Mouse (Mus musculus) heart, postnatal 10 days (tissue): ENCODE measurements around the gene Tspan2. TPM values are rescaled to one million over a fixed set of nuclear protein-coding genes. Genes with fewer than 3 reads are reported as not detected.

Experiments used
- DNase-seq, 2 experiments: peaks; one replicate each; pipeline ENCODE4 v3.0.0; 2021
- intact Hi-C: fragments of 180-260 bp; cut with DNase I; formaldehyde crosslinking; loops from one replicate; pipeline ENCODE4 v1.15.1; 2025
- total RNA-seq, 2 experiments: library from RNA; stranded (reverse); gene quantifications; 2 replicates each; pipeline ENCODE4 v1.2.3; 2021

Gene Tspan2
- total RNA-seq, 2 experiments from 2014 or later, result 30.9 to 31.9 TPM

DNA sequence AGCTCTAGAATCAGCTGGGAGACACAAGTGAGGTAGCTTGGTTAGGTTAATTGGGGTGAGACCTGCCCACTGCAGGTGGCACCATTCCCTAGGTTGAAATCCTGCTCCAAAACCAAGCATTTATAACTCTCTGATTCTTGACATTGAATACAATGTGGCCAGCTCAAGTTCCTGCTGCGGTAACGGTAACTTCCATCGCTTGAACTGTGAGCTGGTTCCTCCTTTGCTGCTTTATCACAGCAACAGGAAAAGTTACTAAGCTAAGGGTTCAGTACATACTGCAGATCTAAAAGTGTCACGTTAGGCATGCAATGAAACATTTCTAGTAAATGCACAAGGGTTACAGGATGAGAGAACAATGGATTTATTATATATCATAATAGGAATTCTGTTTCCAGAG lies 1.7 kb upstream of the Tspan2 start:
- intact Hi-C loops, result loop anchor here (10.0 kb wide), 1 partner anchor 262 kb away; the partner anchor contains the start of gene Sike1

DNA sequence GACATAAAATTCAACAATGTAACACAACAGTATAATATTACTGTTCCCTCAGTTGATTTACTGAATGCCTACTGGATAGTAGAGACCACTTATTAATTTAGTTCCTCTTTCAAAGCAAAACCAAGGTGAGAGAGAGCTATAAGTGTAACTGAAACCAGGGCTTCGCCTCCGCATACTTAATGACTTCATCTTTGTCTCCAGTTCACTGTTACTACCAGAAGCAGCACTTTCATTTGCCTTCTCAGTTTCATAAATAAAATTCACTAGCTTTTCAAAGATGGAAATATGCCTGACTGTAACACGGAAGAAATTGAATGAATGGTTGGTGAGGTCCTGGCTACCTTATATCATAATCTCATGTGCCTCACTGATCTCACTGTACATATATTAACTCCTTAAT lies 1.3 kb upstream of the Tspan2 start:
- intact Hi-C loops, result loop anchor here (10.0 kb wide), 1 partner anchor 262 kb away; the partner anchor contains the start of gene Sike1
- DNase-seq, result no peak

More for the DNA sequence above, 1.7 kb upstream of the Tspan2 start:
- DNase-seq, result no peak

DNA sequence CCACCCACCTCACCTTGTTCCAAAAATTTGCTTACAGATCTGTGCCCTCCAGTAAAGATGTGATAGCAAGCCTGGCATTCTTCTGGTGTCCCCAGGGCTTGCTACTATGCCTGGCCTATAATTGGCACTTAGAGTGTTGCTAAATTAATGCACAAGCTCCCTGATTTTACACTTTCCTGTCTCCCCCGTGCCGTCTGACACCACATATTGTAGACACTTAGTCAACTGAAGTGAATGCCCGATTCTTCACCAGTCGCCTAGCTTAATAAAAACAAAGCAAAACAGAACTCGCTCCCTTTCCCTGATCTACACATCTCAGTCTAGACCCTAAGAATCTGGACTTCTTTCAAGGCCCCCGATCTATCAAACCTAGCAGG lies 405 bp upstream of the Tspan2 start:
- intact Hi-C loops, result loop anchor here (2.0 to 10.0 kb wide), 2 partner anchors 23 to 261 kb away; partner anchors contain the start of gene Sike1
- DNase-seq, result no peak

DNA sequence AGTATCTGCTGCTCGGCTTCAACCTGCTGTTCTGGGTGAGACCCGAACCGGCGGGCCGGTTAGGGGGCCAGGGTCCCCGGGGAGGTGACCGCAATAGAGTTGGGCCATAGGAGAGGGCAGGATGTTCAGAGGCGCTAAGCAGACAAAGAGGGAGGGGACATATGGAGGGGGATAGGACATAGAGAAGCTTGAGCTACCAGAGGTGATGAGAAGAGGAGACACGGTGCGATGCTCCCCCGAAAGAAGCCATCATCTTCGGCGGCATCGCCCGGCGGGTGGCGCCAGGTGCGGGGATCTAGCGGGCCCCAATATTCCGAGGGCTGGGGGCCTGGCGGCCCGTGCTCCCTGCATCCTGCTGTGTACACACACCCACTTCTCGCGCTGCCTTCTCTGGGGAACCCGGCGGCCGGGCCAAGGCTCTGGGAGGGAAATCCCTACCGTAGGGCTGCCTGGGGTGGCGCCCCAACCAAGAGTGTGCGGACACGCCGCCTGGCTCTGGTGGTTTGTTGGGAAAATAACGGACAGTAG lies 766 bp downstream of the Tspan2 start:
- intact Hi-C loops, result loop anchor here (2.0 to 10.0 kb wide), 2 partner anchors 22 to 260 kb away; partner anchors contain the start of gene Sike1

DNA sequence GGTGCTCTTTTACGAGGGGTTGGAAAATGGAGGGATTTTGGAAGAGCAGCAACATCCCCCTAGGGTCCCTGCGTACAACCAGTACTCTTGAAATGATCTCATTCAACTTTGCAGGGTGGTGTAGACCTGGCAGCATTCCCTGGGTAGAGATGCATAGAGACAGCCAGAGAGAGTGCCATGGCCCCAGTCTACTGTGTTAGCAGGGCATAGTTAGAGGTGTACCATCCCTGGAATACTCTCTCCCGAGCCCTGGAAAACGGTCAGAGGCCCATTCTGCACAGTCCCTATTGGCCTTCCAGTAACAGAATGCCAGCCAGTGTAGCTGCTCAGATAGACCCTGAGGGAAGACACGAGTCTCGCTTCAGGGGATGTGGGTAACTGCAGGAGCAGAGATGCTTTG lies 1.3 kb downstream of the Tspan2 start:
- DNase-seq, result no peak
- intact Hi-C loops, result loop anchor here (2.0 to 10.0 kb wide), 2 partner anchors 21 to 259 kb away; partner anchors contain the start of gene Sike1

More for the DNA sequence above, 766 bp downstream of the Tspan2 start:
- peak in 1 of 2 experiments; percentile 65 for DNase-seq

DNA sequence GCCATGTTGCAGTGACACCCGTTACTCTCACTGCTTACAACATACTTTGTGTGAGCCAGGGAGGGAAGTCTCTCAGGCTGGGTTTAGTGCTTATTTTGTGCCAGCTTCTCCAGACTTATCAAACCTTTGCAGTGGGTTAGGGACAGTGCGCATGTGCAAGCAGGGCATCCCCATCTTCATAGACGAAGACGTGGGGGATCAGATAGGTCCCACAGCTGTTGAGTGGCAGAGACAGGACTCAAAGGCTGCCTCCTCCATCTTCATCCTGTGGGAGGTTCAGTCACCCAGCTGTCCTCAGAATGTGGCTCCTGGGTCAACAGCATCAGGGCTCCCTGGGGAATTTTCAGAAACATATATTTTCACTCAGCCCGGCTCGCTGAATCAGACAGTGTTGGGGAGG lies 2.1 kb downstream of the Tspan2 start:
- intact Hi-C loops, result loop anchor here (10.0 kb wide), 1 partner anchor 258 kb away; the partner anchor contains the start of gene Sike1

DNA sequence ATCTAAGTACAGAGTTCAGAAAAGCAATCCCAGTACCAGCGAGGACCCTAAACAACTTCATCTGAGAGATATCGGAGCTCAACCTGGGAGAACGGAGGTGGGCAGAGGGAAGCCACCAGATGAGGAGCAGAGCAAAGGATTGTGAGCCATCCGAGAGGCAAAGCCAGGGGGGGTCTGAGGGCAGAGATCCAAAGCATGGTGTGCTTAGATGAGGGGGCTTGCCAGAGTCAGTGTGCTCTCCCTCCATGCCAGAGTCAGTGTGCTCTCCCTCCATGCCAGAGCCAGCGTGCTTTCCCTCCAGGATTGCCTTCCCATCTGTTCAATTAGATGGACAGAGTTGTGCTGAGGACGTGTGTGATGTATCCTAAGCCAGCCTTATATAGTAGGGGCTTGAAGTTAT lies 2.8 kb downstream of the Tspan2 start:
- intact Hi-C loops, result loop anchor here (10.0 kb wide), 1 partner anchor 258 kb away; the partner anchor contains the start of gene Sike1
- DNase-seq, result no peak

More for the DNA sequence above, 2.1 kb downstream of the Tspan2 start:
- no peak for DNase-seq

DNA sequence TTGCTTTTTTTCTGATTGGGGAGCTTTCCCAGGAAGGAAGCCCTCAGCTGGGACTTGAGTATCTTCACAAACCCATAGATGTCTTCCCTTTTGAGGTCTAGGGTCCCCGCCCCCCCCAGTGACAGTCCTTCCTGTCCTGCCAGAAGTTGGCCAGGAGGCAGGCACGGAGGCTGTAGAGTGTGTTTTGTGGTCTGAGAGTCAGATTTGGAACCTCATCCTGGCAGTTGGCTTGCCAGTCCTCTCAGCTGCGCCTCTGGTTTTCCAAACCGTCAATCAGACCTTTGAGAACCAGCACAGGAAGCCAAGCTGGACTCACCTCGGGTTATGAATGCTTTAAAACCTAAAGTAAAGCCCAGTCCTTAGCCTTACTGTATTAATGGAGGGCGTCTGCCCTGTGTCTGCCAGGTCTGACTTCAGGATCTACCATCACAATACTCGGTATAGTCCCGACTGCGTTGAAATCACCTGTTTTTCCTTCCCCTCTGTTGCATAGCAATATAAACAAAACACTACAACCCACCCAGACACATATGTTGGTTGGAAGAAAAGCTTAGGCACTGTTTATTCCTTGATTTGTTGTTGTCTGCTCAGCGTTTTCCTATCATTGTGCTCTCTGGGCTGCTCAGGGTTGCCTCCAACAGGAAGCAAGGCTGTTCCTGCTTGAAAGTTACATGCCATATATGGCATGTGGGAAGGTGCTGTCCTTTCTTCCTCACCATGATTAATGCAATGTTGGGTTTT lies 4.0 kb downstream of the Tspan2 start:
- intact Hi-C loops, result loop anchor here (10.0 kb wide), 1 partner anchor 256 kb away; the partner anchor contains the start of gene Sike1
- peak; percentile 33 to 35 for DNase-seq

DNA sequence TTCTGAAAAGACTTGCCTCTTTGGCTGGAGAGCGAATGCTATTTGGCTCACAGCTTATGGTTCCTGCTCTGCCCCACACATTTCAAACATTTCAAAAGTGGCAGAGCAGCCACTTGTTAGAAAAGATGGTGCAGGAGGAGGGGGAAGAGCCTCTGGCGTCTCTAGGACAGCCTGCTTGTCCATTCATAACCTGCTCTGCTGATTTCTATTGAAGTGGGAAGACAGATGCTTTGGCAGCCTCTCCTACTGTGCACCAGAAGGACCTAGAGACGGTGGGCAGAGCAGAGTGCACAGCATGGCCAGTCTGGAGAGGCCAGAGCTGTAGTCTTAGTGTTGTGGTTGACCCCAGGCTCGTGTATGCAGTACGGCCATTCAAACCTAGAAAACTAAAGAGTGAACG lies 4.6 kb downstream of the Tspan2 start:
- DNase-seq, result no peak
- intact Hi-C loops, result loop anchor here (10.0 kb wide), 1 partner anchor 256 kb away; the partner anchor contains the start of gene Sike1

DNA sequence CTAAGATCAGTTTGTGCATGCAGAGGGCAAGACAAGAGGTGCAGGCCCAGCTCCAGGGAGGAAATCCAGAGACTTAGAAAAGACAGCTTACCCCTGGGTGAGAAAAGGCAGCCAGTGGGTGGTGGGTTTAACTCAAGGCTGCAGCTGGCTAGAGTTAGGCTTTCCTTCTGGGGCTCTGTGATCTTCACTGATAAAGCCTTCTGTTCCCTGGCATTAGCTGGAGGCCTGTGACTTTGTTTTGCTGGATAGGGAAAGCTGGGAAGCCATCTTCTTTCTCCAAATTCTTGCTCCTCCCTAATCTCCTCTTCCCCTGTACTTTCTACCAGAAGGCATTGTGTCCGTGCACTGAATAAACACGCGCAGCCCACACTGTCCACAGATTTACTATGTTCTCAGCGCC lies 8.4 kb downstream of the Tspan2 start:
- no peak for DNase-seq
- intact Hi-C loops, result no loop called here

DNA sequence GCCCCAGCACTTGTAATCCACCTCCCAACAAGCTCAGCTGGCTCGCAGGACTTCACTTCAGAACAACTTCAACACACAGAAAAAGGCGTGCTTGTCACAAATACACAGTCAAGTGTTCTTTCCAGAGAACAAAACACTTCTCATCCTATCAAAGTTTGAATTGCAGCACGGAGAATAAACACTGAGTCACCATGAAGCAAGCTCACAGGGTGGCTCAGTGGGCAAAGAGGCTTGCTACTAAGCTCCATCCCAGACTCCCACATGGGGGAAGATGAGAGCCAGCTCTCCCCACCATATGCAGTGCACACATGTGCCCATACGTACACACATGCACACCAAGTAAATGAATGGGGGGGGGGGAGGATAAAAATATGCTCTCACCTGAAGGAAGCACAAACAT lies 8.9 kb downstream of the Tspan2 start:
- no peak for DNase-seq
- intact Hi-C loops, result no loop called here

DNA sequence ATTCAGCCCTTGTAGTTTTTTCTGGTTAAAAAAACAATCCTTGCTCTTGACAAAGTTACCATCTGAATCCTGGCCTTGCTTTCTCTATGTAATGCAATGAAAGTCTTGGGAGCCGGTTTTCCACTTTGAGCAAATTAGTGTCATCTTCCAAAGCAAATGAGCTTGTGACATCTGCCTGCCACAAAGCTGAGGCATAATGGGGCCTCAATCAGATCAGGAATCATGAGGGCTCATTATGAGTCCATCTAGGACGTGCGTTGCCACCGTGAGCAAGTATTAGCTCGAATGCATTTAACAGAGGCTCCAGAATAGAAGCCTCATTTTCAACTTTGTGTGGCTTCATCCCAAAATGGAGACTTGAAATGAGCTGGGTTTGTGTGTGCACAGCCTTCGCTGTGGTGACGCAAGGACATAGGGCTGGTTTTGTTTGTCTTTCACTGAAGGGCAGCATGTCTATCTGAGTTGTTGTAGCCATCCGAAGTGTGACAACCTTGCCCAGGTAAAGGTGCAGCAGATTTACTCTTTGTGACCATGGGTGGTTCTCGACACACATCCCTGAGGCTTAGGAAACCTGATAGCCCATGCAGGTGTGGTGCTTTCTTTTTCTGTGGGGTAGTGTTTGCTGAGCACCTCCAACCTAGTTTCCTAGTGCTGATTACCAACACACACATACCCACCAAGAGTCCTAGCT lies 9.6 kb downstream of the Tspan2 start:
- intact Hi-C loops, result no loop called here
- DNase-seq, result no peak

DNA sequence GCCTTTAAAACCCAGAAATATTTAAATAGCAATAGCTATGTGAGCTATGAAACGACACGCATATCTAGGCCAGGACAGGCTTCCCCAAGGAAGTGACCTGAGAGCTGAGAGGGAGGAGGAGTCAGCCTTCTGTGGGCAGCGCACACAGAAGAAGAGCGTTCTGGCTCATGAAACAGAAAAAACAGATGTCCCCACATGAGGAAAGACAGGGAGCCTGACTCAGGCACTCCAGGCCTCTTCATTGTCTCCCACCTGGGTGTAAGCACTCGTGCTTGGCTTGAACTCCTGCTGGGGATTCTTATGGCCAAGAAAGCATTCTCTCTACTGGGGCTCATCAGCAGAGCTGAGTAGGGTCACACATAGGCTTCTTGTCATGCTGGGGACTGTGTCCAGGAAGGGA lies 10.3 kb downstream of the Tspan2 start:
- peak; percentile 28 to 44 for DNase-seq
- intact Hi-C loops, result no loop called here

DNA sequence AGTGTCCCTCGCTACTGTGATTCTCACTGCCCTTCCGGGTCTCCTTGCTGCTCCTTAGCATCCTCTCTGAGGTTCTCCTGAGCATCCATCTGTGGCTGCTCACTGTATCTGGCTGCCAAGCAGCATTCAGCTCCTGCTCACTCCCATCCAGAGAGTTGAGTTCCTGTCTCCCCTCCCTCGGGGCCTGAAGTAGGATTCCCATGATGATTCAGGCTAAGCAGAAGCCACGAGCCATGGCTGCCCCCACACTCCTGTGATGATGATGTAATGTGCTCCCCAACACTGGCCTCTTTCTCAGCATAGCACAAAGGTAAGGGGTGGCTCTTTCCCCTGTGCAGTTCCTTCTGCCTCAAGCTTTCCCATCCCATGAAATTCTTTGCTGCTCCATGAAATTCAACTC lies 11.8 kb downstream of the Tspan2 start:
- DNase-seq, result no peak
- intact Hi-C loops, result no loop called here

DNA sequence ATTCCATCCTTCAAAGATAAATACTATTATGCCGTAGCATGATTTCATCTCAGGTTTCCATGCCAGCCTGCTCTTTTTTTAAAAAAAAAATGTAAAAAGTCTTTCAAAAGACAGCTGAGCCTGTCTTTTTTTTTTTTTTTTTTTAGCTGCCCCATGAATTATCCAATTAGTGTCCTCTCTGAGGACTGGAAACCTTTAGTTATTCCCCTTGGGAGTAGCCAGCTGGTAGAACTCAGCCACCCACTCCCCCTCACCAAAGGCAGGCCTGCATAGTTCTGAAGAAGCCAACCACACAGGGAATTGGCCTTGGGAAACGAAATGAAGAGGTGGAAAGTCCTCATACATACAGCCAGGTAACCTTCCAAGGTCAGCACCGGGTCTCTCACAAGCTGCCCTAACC lies 13.7 kb downstream of the Tspan2 start:
- DNase-seq, result no peak
- intact Hi-C loops, result no loop called here

DNA sequence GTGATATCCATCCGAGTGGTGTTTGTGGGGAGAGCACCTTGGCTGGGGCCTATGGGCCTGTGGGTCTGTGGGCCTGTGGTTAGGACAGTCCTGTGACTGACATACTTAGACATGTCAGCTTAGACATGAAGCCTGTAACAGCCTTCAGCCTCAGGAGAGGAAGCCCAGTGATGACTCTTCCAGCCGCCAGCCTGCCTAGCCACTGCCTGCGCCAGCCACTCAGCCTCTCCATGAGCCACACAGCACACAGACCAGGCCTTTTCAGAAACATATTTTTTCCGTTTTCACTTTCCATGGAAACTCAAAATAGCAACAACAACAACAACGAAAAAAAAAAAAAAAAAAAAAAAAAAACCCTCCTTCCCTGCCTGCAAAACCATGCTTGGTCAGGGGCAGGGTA lies 14.4 kb downstream of the Tspan2 start:
- no peak for DNase-seq
- intact Hi-C loops, result no loop called here

DNA sequence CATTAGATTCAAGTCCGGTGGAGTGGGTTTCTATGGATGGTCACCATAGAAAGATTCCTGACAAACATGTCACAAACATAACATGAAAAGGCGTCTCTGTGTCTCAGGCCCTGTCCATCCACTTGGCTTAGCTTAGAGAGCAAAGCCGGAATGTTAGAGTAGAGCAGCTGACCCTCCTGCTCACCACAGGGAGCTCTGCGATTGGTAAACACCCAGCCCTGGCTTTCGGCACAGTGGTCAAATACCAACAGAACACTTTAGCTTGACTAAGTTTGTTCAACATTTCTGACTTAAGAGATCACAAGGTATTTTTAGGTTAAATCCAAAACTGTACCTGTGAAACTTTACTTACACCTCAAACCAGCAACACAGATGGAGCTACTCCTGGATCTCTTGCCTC lies 16.8 kb downstream of the Tspan2 start:
- intact Hi-C loops, result no loop called here
- no peak for DNase-seq

DNA sequence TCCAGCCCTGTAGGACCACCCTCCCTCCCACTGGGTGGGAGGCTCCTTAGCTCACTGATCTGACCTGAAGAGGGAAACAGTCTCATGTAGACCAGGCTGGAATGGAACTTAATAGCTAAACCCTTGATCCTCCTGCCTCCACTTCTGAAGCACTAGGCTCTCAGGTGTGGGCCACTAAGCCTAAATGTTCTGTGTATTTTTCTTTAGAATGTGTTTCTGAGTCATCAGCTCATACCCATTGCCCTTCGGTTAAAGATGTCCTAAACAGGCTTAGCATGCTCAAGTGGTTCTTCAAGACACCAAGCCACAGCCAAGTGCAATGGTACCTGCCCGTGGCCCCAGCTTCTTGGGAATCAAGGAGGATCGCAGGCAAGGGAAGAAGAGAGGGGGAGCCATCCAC lies 17.2 kb downstream of the Tspan2 start:
- intact Hi-C loops, result no loop called here
- no peak for DNase-seq

DNA sequence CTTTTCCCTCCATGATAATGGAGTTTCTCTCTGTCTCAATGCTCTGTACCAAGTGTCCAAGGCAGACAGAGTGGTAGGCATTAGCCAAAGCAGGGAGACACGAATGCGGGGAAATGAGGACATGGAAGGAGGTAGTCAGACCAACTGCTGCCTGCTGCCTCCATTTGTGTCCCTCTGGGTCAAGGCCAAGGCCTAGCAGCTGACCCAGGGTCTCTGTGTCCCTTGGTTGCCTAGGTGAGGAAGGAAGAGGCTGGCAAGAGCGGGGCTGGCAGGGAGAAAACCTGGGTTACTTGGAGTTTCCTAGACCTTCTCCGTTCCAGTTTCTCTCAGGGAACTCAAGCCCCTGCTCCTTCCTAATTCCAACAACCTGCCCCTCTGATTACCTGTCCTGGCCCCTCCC lies 17.7 kb downstream of the Tspan2 start:
- intact Hi-C loops, result no loop called here
- no peak for DNase-seq

DNA sequence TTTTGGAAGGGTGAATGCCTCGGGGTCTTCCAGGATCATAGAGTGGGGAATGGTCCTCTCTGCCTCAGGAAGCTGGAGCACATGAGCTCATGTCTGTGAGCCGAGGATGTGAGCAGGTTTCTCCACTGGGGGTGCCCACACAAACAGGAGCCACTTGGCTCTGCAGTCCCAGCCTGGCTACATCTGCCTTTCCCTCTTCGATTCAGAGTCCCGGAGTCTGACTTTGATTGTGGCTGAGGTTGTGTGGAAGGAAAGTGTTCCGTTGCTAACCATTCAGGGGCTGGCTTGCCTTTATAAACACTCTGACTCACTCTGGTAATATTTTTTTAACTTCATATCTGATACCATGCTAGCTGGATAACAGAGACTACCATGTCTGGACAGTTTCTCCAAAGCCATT lies 18.1 kb downstream of the Tspan2 start:
- no peak for DNase-seq
- intact Hi-C loops, result no loop called here

DNA sequence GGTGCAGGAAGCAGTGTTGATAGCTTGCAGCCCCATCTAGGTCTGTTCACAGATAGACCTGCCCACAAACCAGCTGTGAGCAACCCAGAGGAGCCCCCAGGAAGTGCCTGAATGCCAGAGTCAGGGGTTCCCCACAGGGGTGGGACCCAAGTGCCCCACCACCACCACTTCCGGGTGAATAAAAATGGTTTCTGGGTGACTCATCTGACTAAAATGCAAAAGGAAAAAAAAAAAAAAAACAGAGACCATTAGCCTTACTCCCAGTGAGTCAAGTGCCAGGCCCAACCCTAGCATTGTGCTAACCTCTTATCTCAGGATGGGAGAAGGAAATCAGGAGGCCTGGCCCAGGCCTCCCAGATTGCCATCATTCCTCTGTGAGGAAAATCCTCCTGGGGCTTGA lies 21.5 kb downstream of the Tspan2 start:
- peak in 1 of 2 experiments; percentile 34 for DNase-seq
- intact Hi-C loops, result loop anchor here (2.0 kb wide), 1 partner anchor 21 kb away; the partner anchor contains the start of gene Tspan2
